ENCODE assay signal across 8 mouse cellular contexts in genomic region chr8:71562751-71563150, GRCm38 (mm10). TPM values are rescaled to one million over a fixed set of nuclear protein-coding genes. Genes with fewer than 3 reads are reported as not detected.
A peak's percentile ranks its signal among the peaks of the same experiment; 100 is the strongest.
DNase-seq lines count a peak whose midpoint lies in the region; ATAC-seq and TF ChIP-seq lines count a peak whose summit lies in the region.

No protein-coding gene starts in this region.

- H3K4me1 ChIP-seq in forebrain, postnatal 0 days (ENCODE audit: insufficient read depth) = no peaks in the 10 kb centered on the region
- peaks cover 22% of the 10 kb centered on the region for H3K4me1 ChIP-seq in hindbrain, embryonic 10.5 days (replicated peaks)

- no peak overlapping the region for H3K27ac ChIP-seq in forebrain, postnatal 0 days (ENCODE audit: low read depth, low read length)
- no peak overlapping the region for H3K27ac ChIP-seq in hindbrain, embryonic 10.5 days

- peak; percentile 74 for DNase-seq in ES-CJ7 (ENCODE audit: low read depth, low spot score)
- DNase-seq in cerebellum, adult 18-20 months = peak; percentile 83 to 90
- DNase-seq in forebrain, postnatal 0 days = peak; percentile 63
- peak; percentile 64 for DNase-seq in hindbrain, embryonic 10.5 days (ENCODE audit: low spot score)
- peak; percentile 56 to 74 for DNase-seq in layer of hippocampus, postnatal 36 days
- peak; percentile 79 for DNase-seq in retina, postnatal 1 day
- DNase-seq in urinary bladder, adult 18-20 months (ENCODE audit: low spot score in 2 of 2) = peak; percentile 62 to 86

- peak overlapping the region; percentile 42 for H3K4me2 ChIP-seq in forebrain, postnatal 0 days (ENCODE audit: low read depth)

- peak; percentile 65 for ATAC-seq in forebrain, postnatal 0 days
- ATAC-seq in megakaryocyte, adult 5-6 weeks (ENCODE audit: poor library complexity, severe bottlenecking) = peak; percentile 83

- peaks cover 47% of the 10 kb centered on the region for H3K27me3 ChIP-seq in forebrain, postnatal 0 days (ENCODE audit: insufficient read depth, low read length)
- H3K27me3 ChIP-seq in hindbrain, embryonic 10.5 days (ENCODE audit: insufficient read depth, poor library complexity, severe bottlenecking) = peaks cover 99% of the 10 kb centered on the region

- H3K9me3 ChIP-seq in forebrain, postnatal 0 days (ENCODE audit: low read length) = no peaks in the 10 kb centered on the region
- peaks cover 7% of the 10 kb centered on the region for H3K9me3 ChIP-seq in hindbrain, embryonic 10.5 days

- 3% methylated on average over 33 of the region's 33 CpGs for WGBS in forebrain, postnatal 0 days
- 1% methylated on average over 33 of the region's 33 CpGs for WGBS in hindbrain, embryonic 10.5 days

- H3K36me3 ChIP-seq in forebrain, postnatal 0 days (ENCODE audit: insufficient read depth) = no peaks in the 10 kb centered on the region
- no peaks in the 10 kb centered on the region for H3K36me3 ChIP-seq in hindbrain, embryonic 10.5 days

- H3K9ac ChIP-seq in forebrain, postnatal 0 days = no peak overlapping the region; the same call in 1 of the 2 replicates

- TF ChIP-seq CTCF in forebrain, postnatal 0 days (IDR thresholded peaks at IDR 0.05; ENCODE audit: low read depth) = peak; percentile 78

- H3K4me3 ChIP-seq in forebrain, postnatal 0 days (ENCODE audit: low read depth, low read length) = peak overlapping the region; percentile 14
- peak overlapping the region; percentile 36 for H3K4me3 ChIP-seq in hindbrain, embryonic 10.5 days

RNA-seq across cellular contexts. Expression of gene Nxnl1, which starts 3.6 kb away (rescaled TPM):
- 0.08 TPM in 1 of 2 replicates, not detected in the other for total RNA-seq in forebrain, postnatal 0 days (2014; rRNA removed)
- not detected in 2 replicates for polyA plus RNA-seq in forebrain, postnatal 0 days (2015; fragmentation: Nextera tagmentation; extraction: Ambion mirVana)
- not detected in 2 replicates for polyA plus RNA-seq in hindbrain, embryonic 10.5 days (2016; fragmentation: Nextera tagmentation; extraction: Ambion mirVana)
- not detected for total RNA-seq in layer of hippocampus, postnatal 36 days (2021)
- not detected in 2 replicates for total RNA-seq in megakaryocyte, adult 5-6 weeks (2015)
- total RNA-seq in megakaryocyte, adult 5-6 weeks (2017) = 0.11 TPM in 1 of 2 replicates, not detected in the other

RNA-seq across cellular contexts. Expression of gene Tmem221, which starts 4.1 kb away (rescaled TPM):
- 0.08 TPM in 1 of 2 replicates, not detected in the other for total RNA-seq in forebrain, postnatal 0 days (2014; rRNA removed)
- 0.16 and 0.18 TPM in 2 replicates for polyA plus RNA-seq in forebrain, postnatal 0 days (2015; fragmentation: Nextera tagmentation; extraction: Ambion mirVana)
- polyA plus RNA-seq in hindbrain, embryonic 10.5 days (2016; fragmentation: Nextera tagmentation; extraction: Ambion mirVana) = 0.18 and 0.26 TPM in 2 replicates
- total RNA-seq in layer of hippocampus, postnatal 36 days (2021) = not detected
- total RNA-seq in megakaryocyte, adult 5-6 weeks (2015) = 1.7 and 1.8 TPM in 2 replicates
- total RNA-seq in megakaryocyte, adult 5-6 weeks (2017) = 0.57 and 0.99 TPM in 2 replicates

RNA-seq across cellular contexts. Expression of gene Slc27a1, which starts 5.9 kb away (rescaled TPM):
- 106 and 133 TPM in 2 replicates for total RNA-seq in forebrain, postnatal 0 days (2014; rRNA removed)
- polyA plus RNA-seq in forebrain, postnatal 0 days (2015; fragmentation: Nextera tagmentation; extraction: Ambion mirVana) = 74.8 and 102 TPM in 2 replicates
- polyA plus RNA-seq in hindbrain, embryonic 10.5 days (2016; fragmentation: Nextera tagmentation; extraction: Ambion mirVana) = 24.1 and 28.9 TPM in 2 replicates
- total RNA-seq in layer of hippocampus, postnatal 36 days (2021) = 100 to 1,000 TPM; 109 to 123 TPM
- 1.5 and 2.0 TPM in 2 replicates for total RNA-seq in megakaryocyte, adult 5-6 weeks (2015)
- total RNA-seq in megakaryocyte, adult 5-6 weeks (2017) = 2.8 and 3.9 TPM in 2 replicates

RNA-seq across cellular contexts. Expression of gene Mvb12a, which starts 20.0 kb away (rescaled TPM):
- 70.5 and 81.7 TPM in 2 replicates for total RNA-seq in forebrain, postnatal 0 days (2014; rRNA removed)
- 73.4 and 87.4 TPM in 2 replicates for polyA plus RNA-seq in forebrain, postnatal 0 days (2015; fragmentation: Nextera tagmentation; extraction: Ambion mirVana)
- 68.7 and 71.6 TPM in 2 replicates for polyA plus RNA-seq in hindbrain, embryonic 10.5 days (2016; fragmentation: Nextera tagmentation; extraction: Ambion mirVana)
- total RNA-seq in layer of hippocampus, postnatal 36 days (2021) = 10 to 100 TPM; 30.1 to 34.7 TPM
- 47.1 and 48.5 TPM in 2 replicates for total RNA-seq in megakaryocyte, adult 5-6 weeks (2015)
- total RNA-seq in megakaryocyte, adult 5-6 weeks (2017) = 42.8 and 68.8 TPM in 2 replicates

RNA-seq across cellular contexts. Expression of gene Bst2, which starts 25.5 kb away (rescaled TPM):
- total RNA-seq in forebrain, postnatal 0 days (2014; rRNA removed) = 10.1 and 17.8 TPM in 2 replicates
- 19.3 and 21.0 TPM in 2 replicates for polyA plus RNA-seq in forebrain, postnatal 0 days (2015; fragmentation: Nextera tagmentation; extraction: Ambion mirVana)
- polyA plus RNA-seq in hindbrain, embryonic 10.5 days (2016; fragmentation: Nextera tagmentation; extraction: Ambion mirVana) = 8.9 and 9.6 TPM in 2 replicates
- 1 to 10 TPM; 3.0 to 5.8 TPM for total RNA-seq in layer of hippocampus, postnatal 36 days (2021)
- 19.6 and 23.1 TPM in 2 replicates for total RNA-seq in megakaryocyte, adult 5-6 weeks (2015)
- 91.4 and 111 TPM in 2 replicates for total RNA-seq in megakaryocyte, adult 5-6 weeks (2017)

Comparison
In these comparisons a context has a peak if more than half of its experiments do, and no peak if none do; other contexts are left out.
1. RNA of gene Slc27a1, which starts 5.9 kb away (total RNA-seq): 106 to 133 TPM in forebrain, postnatal 0 days and 109 to 123 TPM in layer of hippocampus, postnatal 36 days; 1.5 to 3.9 TPM in megakaryocyte, adult 5-6 weeks; every median in the first group is over 10 times any median in the second.
2. Peak in every context shown above with its lines, with median percentiles within 50 percentile points of each other: DNase-seq.